Mouse (Mus musculus) cerebellum, adult 2 months (tissue): ENCODE measurements around the gene Lrrc42.

Experiments
- CTCF ChIP-seq: fragments of 200-500 bp; IDR thresholded peaks from 2 replicates; pipeline ENCODE4 v1.5.1; 2011; ENCODE audit warnings: low read depth, mild to moderate bottlenecking, control low read depth, low read length, moderate library complexity, borderline replicate concordance; ENCODE audit not compliant: insufficient read depth
- POLR2A ChIP-seq: fragments of 200-500 bp; IDR thresholded peaks from 2 replicates; pipeline ENCODE4 v1.6.1; 2011; ENCODE audit warnings: low read length, control low read depth, borderline replicate concordance; ENCODE audit not compliant: insufficient read depth

GRCm38 (mm10) chr4:107185703-107186102 lies 67.6 kb downstream of the Lrrc42 start:
- no peak for TF ChIP-seq POLR2A
- TF ChIP-seq CTCF: no peak
